ENCODE assay signal across 1 mouse cellular context in genomic region chr1:134073061-134073564, GRCm38 (mm10).
TF ChIP-seq lines count a peak whose summit lies in the region.

No protein-coding gene starts in this region.

TF ChIP-seq in MEL, 35 proteins besides CTCF, POLR2A, EP300 and RAD21 (continued from another document):
- peak; percentile 35; the same call in 1 of the 2 replicates for TF ChIP-seq ZNF384 (IDR thresholded peaks at IDR 0.05; ENCODE audit: low read depth, low read length)
- peak; percentile 97 for TF ChIP-seq GATA1 (IDR thresholded peaks at IDR 0.05; ENCODE audit: low read depth, low read length)
- TF ChIP-seq MYC (IDR thresholded peaks at IDR 0.05; ENCODE audit: low read depth, low read length): no peak
- TF ChIP-seq RCOR1 (IDR thresholded peaks at IDR 0.05; ENCODE audit: low read depth, low read length): peak; percentile 96
- peak; percentile 97 for TF ChIP-seq MEF2A (IDR thresholded peaks at IDR 0.05; ENCODE audit: extremely low read depth, insufficient replicate concordance, low read depth, low read length, poor library complexity, severe bottlenecking)
- peak; percentile 50; the same call in 1 of the 2 replicates for TF ChIP-seq MYB (IDR thresholded peaks at IDR 0.05; ENCODE audit: low read depth, low read length)
- TF ChIP-seq ZKSCAN1 (IDR thresholded peaks at IDR 0.05; ENCODE audit: low read depth, low read length): peak; percentile 60; the same call in 1 of the 2 replicates
- no peak for TF ChIP-seq MAX (IDR thresholded peaks at IDR 0.05; ENCODE audit: low read length)
- TF ChIP-seq NRF1 (IDR thresholded peaks at IDR 0.05; ENCODE audit: insufficient read depth, low read depth, low read length, poor library complexity, severe bottlenecking): 0 out of 2 replicates have a peak, but pooled peaks have one; percentile 9
- TF ChIP-seq SIN3A (IDR thresholded peaks at IDR 0.05; ENCODE audit: low read length): peak; percentile 96
- TF ChIP-seq NELFE (IDR thresholded peaks at IDR 0.05; ENCODE audit: low read depth, low read length): no peak
